Mouse (Mus musculus): Measurements from ENCODE around the gene Cfap45.
A peak's percentile ranks its signal among the peaks of the same experiment; 100 is the strongest.

The Cfap45 gene

GRCm38 (mm10) chr1:172562641-172563464 is 42.3 kb downstream of the Cfap45 start:
- DNase-seq (ENCODE audit: low spot score) = peak; percentile 36

- no peak for DNase-seq (ENCODE audit: low spot score)
These were observed 42.8 kb downstream of the Cfap45 start for GRCm38 (mm10) chr1:172563465-172563828.

GRCm38 (mm10) chr1:172566131-172566530 is 45.5 kb downstream of the Cfap45 start:
- DNase-seq (ENCODE audit: low spot score) = no peak

- DNase-seq (ENCODE audit: low spot score) = no peak
These were observed 47.2 kb downstream of the Cfap45 start for GRCm38 (mm10) chr1:172567758-172568157.

- no peak for DNase-seq (ENCODE audit: low spot score)
These were observed 59.5 kb downstream of the Cfap45 start for GRCm38 (mm10) chr1:172580116-172580515.

- DNase-seq (ENCODE audit: low spot score) = no peak
These were observed 61.8 kb downstream of the Cfap45 start for GRCm38 (mm10) chr1:172582436-172582835.

- DNase-seq (ENCODE audit: low spot score) = no peak
These were observed 63.7 kb downstream of the Cfap45 start for GRCm38 (mm10) chr1:172584271-172584670.

GRCm38 (mm10) chr1:172585026-172585425 is 64.4 kb downstream of the Cfap45 start:
- no peak for DNase-seq (ENCODE audit: low spot score)

GRCm38 (mm10) chr1:172585612-172586567 is 65.3 kb downstream of the Cfap45 start:
- no peak for DNase-seq (ENCODE audit: low spot score)

- DNase-seq (ENCODE audit: low spot score) = no peak
These were observed 69.8 kb downstream of the Cfap45 start, which contains the start of gene Slamf8 for GRCm38 (mm10) chr1:172590385-172590784. Slamf8 (minus strand) TSS chr1:172590568.

- DNase-seq (ENCODE audit: low spot score) = no peak
These were observed 72.7 kb downstream of the Cfap45 start for GRCm38 (mm10) chr1:172593321-172593720.

- no peak for DNase-seq (ENCODE audit: low spot score)
These were observed 73.4 kb downstream of the Cfap45 start for GRCm38 (mm10) chr1:172593956-172594355.

GRCm38 (mm10) chr1:172594495-172594894 is 73.9 kb downstream of the Cfap45 start:
- no peak for DNase-seq (ENCODE audit: low spot score)

All from left cerebral cortex, adult 11 months (tissue).